Mouse (Mus musculus): Measurements from ENCODE around the gene Sac3d1. TPM values are rescaled to one million over a fixed set of nuclear protein-coding genes. Genes with fewer than 3 reads are reported as not detected.
A peak's percentile ranks its signal among the peaks of the same experiment; 100 is the strongest.

The Sac3d1 gene
- polyA plus RNA-seq, 1 experiment from 2014 or later: 62.6 TPM

- ATAC-seq (ENCODE audit: low FRiP score): peak; percentile 89
Observed at GRCm38 (mm10) chr19:6084478-6085248, 33.8 kb downstream of the Sac3d1 start, which contains the start of the genes Zfpl1 and Cdca5. Gene Zfpl1 (minus strand): TSS chr19:6084956. Gene Cdca5 (plus strand): TSS chr19:6084983.

GRCm38 (mm10) chr19:6082156-6082555 is 36.3 kb downstream of the Sac3d1 start, which contains the start of gene Gm28374:
Gene Gm28374 (minus strand): TSS chr19:6082256.
- no peaks in the 10 kb centered on the region for H3K36me3 ChIP-seq (ENCODE audit: control insufficient read depth, insufficient read depth, low read length)
- WGBS: 90% methylated on average over 9 of the region's 9 CpGs
- ATAC-seq (ENCODE audit: low FRiP score) (no peak), DNase-seq (ENCODE audit: low spot score) (no peak)
- H3K4me2 ChIP-seq (replicated peaks; ENCODE audit: low read depth, low read length): no peak within 1 kb of the TSS
- H3K27ac ChIP-seq (ENCODE audit: low read depth, low read length): no peak within 1 kb of the TSS
- no peaks in the 10 kb centered on the region for H3K9me3 ChIP-seq (ENCODE audit: control insufficient read depth, low read length)
- peaks cover 6% of the 10 kb centered on the region for H3K4me1 ChIP-seq (replicated peaks; ENCODE audit: control insufficient read depth, insufficient read depth, low read length)
- H3K4me3 ChIP-seq (ENCODE audit: low read depth, low read length): no peak within 1 kb of the TSS
- no peaks in the 10 kb centered on the region for H3K27me3 ChIP-seq (ENCODE audit: control insufficient read depth, insufficient read depth, low read length)
- no peak within 1 kb of the TSS for H3K9ac ChIP-seq (ENCODE audit: low read depth, low read length)

More at GRCm38 (mm10) chr19:6084478-6085248, 33.8 kb downstream of the Sac3d1 start, which contains the start of the genes Zfpl1 and Cdca5:
- Histone ChIP-seq H3K4me2 (replicated peaks; ENCODE audit: low read depth, low read length) (peak within 1 kb of the TSS; percentile 90), H3K4me1 (replicated peaks; ENCODE audit: control insufficient read depth, insufficient read depth, low read length) (peaks cover 6% of the 10 kb centered on the region), H3K27me3 (ENCODE audit: control insufficient read depth, insufficient read depth, low read length) (no peaks in the 10 kb centered on the region), H3K27ac (ENCODE audit: low read depth, low read length) (peak within 1 kb of the TSS; percentile 58; the same call in 1 of the 2 replicates), H3K9ac (ENCODE audit: low read depth, low read length) (peak within 1 kb of the TSS; percentile 73), H3K9me3 (ENCODE audit: control insufficient read depth, low read length) (no peaks in the 10 kb centered on the region), H3K4me3 (ENCODE audit: low read depth, low read length) (peak within 1 kb of the TSS; percentile 78), H3K36me3 (ENCODE audit: control insufficient read depth, insufficient read depth, low read length) (no peaks in the 10 kb centered on the region; the same call in 1 of the 2 replicates)
- DNase-seq (ENCODE audit: low spot score): peak; percentile 100
- under 1% methylated on average over 58 of the region's 58 CpGs for WGBS

GRCm38 (mm10) chr19:6079983-6080480 is 38.4 kb downstream of the Sac3d1 start, which contains the start of gene Tmem262:
Gene Tmem262 (plus strand): TSS chr19:6080033.
- H3K4me1 ChIP-seq (replicated peaks; ENCODE audit: control insufficient read depth, insufficient read depth, low read length): peaks cover 12% of the 10 kb centered on the region
- H3K4me2 ChIP-seq (replicated peaks; ENCODE audit: low read depth, low read length): no peak within 1 kb of the TSS
- no peaks in the 10 kb centered on the region for H3K27me3 ChIP-seq (ENCODE audit: control insufficient read depth, insufficient read depth, low read length)
- no peak for DNase-seq (ENCODE audit: low spot score)
- no peak for ATAC-seq (ENCODE audit: low FRiP score)
- no peak within 1 kb of the TSS for H3K27ac ChIP-seq (ENCODE audit: low read depth, low read length)
- WGBS: 93% methylated on average over 12 of the region's 12 CpGs
- H3K9ac ChIP-seq (ENCODE audit: low read depth, low read length): no peak within 1 kb of the TSS
- H3K9me3 ChIP-seq (ENCODE audit: control insufficient read depth, low read length): no peaks in the 10 kb centered on the region
- no peak within 1 kb of the TSS for H3K4me3 ChIP-seq (ENCODE audit: low read depth, low read length)
- H3K36me3 ChIP-seq (ENCODE audit: control insufficient read depth, insufficient read depth, low read length): no peaks in the 10 kb centered on the region

- peak within 1 kb of the TSS; percentile 60; the same call in 1 of the 2 replicates for H3K27ac ChIP-seq (ENCODE audit: low read depth, low read length)
- peak within 1 kb of the TSS; percentile 83 for H3K4me2 ChIP-seq (replicated peaks; ENCODE audit: low read depth, low read length)
- peak; percentile 80 for ATAC-seq (ENCODE audit: low FRiP score)
- no peaks in the 10 kb centered on the region for H3K9me3 ChIP-seq (ENCODE audit: control insufficient read depth, low read length)
- peak; percentile 88 for DNase-seq (ENCODE audit: low spot score)
- 1% methylated on average over 33 of the region's 33 CpGs for WGBS
- peak within 1 kb of the TSS; percentile 48 for H3K4me3 ChIP-seq (ENCODE audit: low read depth, low read length)
- H3K27me3 ChIP-seq (ENCODE audit: control insufficient read depth, insufficient read depth, low read length): no peaks in the 10 kb centered on the region
- H3K36me3 ChIP-seq (ENCODE audit: control insufficient read depth, insufficient read depth, low read length): no peaks in the 10 kb centered on the region
- H3K9ac ChIP-seq (ENCODE audit: low read depth, low read length): peak within 1 kb of the TSS; percentile 60
- peaks cover 5% of the 10 kb centered on the region; the same call in 1 of the 2 replicates for H3K4me1 ChIP-seq (replicated peaks; ENCODE audit: control insufficient read depth, insufficient read depth, low read length)
Observed at GRCm38 (mm10) chr19:6076564-6077393, 41.7 kb downstream of the Sac3d1 start, which contains the start of gene Vps51. Gene Vps51 (minus strand): TSS chr19:6077231.

GRCm38 (mm10) chr19:6073889-6074288 is 44.6 kb downstream of the Sac3d1 start:
- Histone ChIP-seq H3K9me3 (ENCODE audit: control insufficient read depth, low read length) (no peaks in the 10 kb centered on the region), H3K4me1 (replicated peaks; ENCODE audit: control insufficient read depth, insufficient read depth, low read length) (peaks cover 5% of the 10 kb centered on the region; the same call in 1 of the 2 replicates), H3K27ac (ENCODE audit: low read depth, low read length) (no peak overlapping the region), H3K9ac (ENCODE audit: low read depth, low read length) (no peak overlapping the region), H3K36me3 (ENCODE audit: control insufficient read depth, insufficient read depth, low read length) (0 out of 2 replicates have a peak, but pooled peaks cover 5% of the 10 kb centered on the region), H3K4me3 (ENCODE audit: low read depth, low read length) (no peak overlapping the region), H3K27me3 (ENCODE audit: control insufficient read depth, insufficient read depth, low read length) (no peaks in the 10 kb centered on the region), H3K4me2 (replicated peaks; ENCODE audit: low read depth, low read length) (no peak overlapping the region)
- no peak for DNase-seq (ENCODE audit: low spot score)
- no peak for ATAC-seq (ENCODE audit: low FRiP score)
- 97% methylated on average over 5 of the region's 5 CpGs for WGBS

GRCm38 (mm10) chr19:6071261-6071660 is 47.2 kb downstream of the Sac3d1 start:
- H3K27me3 ChIP-seq (ENCODE audit: control insufficient read depth, insufficient read depth, low read length): no peaks in the 10 kb centered on the region
- H3K9me3 ChIP-seq (ENCODE audit: control insufficient read depth, low read length): no peaks in the 10 kb centered on the region
- WGBS: 94% methylated on average over 19 of the region's 19 CpGs
- H3K36me3 ChIP-seq (ENCODE audit: control insufficient read depth, insufficient read depth, low read length): 0 out of 2 replicates have a peak, but pooled peaks cover 5% of the 10 kb centered on the region
- DNase-seq (ENCODE audit: low spot score): no peak
- ATAC-seq (ENCODE audit: low FRiP score): no peak
- H3K4me1 ChIP-seq (replicated peaks; ENCODE audit: control insufficient read depth, insufficient read depth, low read length): peaks cover 10% of the 10 kb centered on the region
- no peak overlapping the region for H3K4me2 ChIP-seq (replicated peaks; ENCODE audit: low read depth, low read length)
- H3K4me3 ChIP-seq (ENCODE audit: low read depth, low read length): no peak overlapping the region
- no peak overlapping the region for H3K27ac ChIP-seq (ENCODE audit: low read depth, low read length)
- no peak overlapping the region for H3K9ac ChIP-seq (ENCODE audit: low read depth, low read length)

- no peak overlapping the region for H3K9ac ChIP-seq (ENCODE audit: low read depth, low read length)
- no peak overlapping the region for H3K4me2 ChIP-seq (replicated peaks; ENCODE audit: low read depth, low read length)
- H3K36me3 ChIP-seq (ENCODE audit: control insufficient read depth, insufficient read depth, low read length): 0 out of 2 replicates have a peak, but pooled peaks cover 5% of the 10 kb centered on the region
- ATAC-seq (ENCODE audit: low FRiP score) (no peak), DNase-seq (ENCODE audit: low spot score) (no peak)
- peaks cover 7% of the 10 kb centered on the region for H3K4me1 ChIP-seq (replicated peaks; ENCODE audit: control insufficient read depth, insufficient read depth, low read length)
- no peaks in the 10 kb centered on the region for H3K27me3 ChIP-seq (ENCODE audit: control insufficient read depth, insufficient read depth, low read length)
- 94% methylated on average over 31 of the region's 31 CpGs for WGBS
- H3K27ac ChIP-seq (ENCODE audit: low read depth, low read length): no peak overlapping the region
- no peak overlapping the region for H3K4me3 ChIP-seq (ENCODE audit: low read depth, low read length)
- H3K9me3 ChIP-seq (ENCODE audit: control insufficient read depth, low read length): no peaks in the 10 kb centered on the region
Observed at GRCm38 (mm10) chr19:6070571-6071250, 47.7 kb downstream of the Sac3d1 start.

GRCm38 (mm10) chr19:6069851-6070250 is 48.6 kb downstream of the Sac3d1 start:
- Histone ChIP-seq H3K4me1 (replicated peaks; ENCODE audit: control insufficient read depth, insufficient read depth, low read length) (peaks cover 7% of the 10 kb centered on the region), H3K9ac (ENCODE audit: low read depth, low read length) (no peak overlapping the region), H3K4me3 (ENCODE audit: low read depth, low read length) (no peak overlapping the region), H3K27ac (ENCODE audit: low read depth, low read length) (no peak overlapping the region), H3K4me2 (replicated peaks; ENCODE audit: low read depth, low read length) (no peak overlapping the region), H3K27me3 (ENCODE audit: control insufficient read depth, insufficient read depth, low read length) (no peaks in the 10 kb centered on the region), H3K36me3 (ENCODE audit: control insufficient read depth, insufficient read depth, low read length) (0 out of 2 replicates have a peak, but pooled peaks cover 5% of the 10 kb centered on the region), H3K9me3 (ENCODE audit: control insufficient read depth, low read length) (no peaks in the 10 kb centered on the region)
- ATAC-seq (ENCODE audit: low FRiP score) (no peak), DNase-seq (ENCODE audit: low spot score) (no peak)
- WGBS: 97% methylated on average over 10 of the region's 10 CpGs

All from hindbrain, embryonic 11.5 days (tissue).